Mouse (Mus musculus): Measurements from ENCODE around the gene Zbtb2. TPM values are rescaled to one million over a fixed set of nuclear protein-coding genes. Genes with fewer than 3 reads are reported as not detected.

Zbtb2 gene
- polyA plus RNA-seq, 2 experiments: 3.0 to 3.1 TPM

GRCm38 (mm10) chr10:4332228-4332979 lies 55.5 kb downstream of the Zbtb2 start:
- peaks cover 0 to 12% of the 10 kb centered on the region in 2 experiments; a peak in 2 of 4 replicates for H3K4me1 ChIP-seq (replicated peaks; ENCODE audit: control insufficient read depth in 2 of 2, insufficient read depth in 2 of 2, low read length in 1 of 2)
- no peak overlapping the region for H3K27ac ChIP-seq
- ATAC-seq (ENCODE audit: insufficient read depth): no peak
- no peak for TF ChIP-seq EP300 (IDR thresholded peaks at IDR 0.05; ENCODE audit: low read depth)
- no peak for TF ChIP-seq CTCF (IDR thresholded peaks at IDR 0.05; ENCODE audit: low read depth)
- H3K27me3 ChIP-seq (ENCODE audit: control insufficient read depth, insufficient read depth, low read length): no peaks in the 10 kb centered on the region
- no peak overlapping the region for H3K4me2 ChIP-seq (ENCODE audit: low read depth)
- H3K4me3 ChIP-seq (ENCODE audit: insufficient read depth in 1 of 2, low read depth in 2 of 2, low read length in 2 of 2): no peak overlapping the region
- H3K36me3 ChIP-seq (replicated peaks; ENCODE audit: control insufficient read depth, insufficient read depth, low read depth): no peaks in the 10 kb centered on the region
- no peak for DNase-seq (ENCODE audit: low read depth in 3 of 3, low spot score in 3 of 3)
- 58% methylated on average over 7 of the region's 7 CpGs for WGBS (ENCODE audit: insufficient replicate concordance)
- no peaks in the 10 kb centered on the region for H3K9me3 ChIP-seq (ENCODE audit: control insufficient read depth, low read length)
- H3K9ac ChIP-seq (replicated peaks): no peak overlapping the region

DNA sequence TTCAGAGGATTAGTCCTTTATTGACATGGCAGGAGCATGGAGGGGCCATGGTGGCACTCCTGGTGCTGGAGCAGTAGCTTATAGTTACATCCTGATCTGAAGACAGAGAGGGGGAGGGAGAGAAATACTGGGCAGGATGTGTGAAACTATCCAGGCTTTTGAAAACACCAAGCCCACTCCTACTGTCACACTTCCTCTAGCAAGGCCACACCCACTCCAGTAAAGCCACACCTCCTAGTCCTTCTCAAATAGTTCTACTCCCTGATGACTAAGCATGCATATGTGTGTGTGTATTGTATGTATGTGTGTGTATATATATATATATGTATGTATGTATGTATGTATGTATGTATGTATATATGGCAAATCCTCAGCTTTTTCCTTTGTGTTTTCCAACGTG lies 60.2 kb downstream of the Zbtb2 start:
- Histone ChIP-seq H3K9ac (replicated peaks) (no peak overlapping the region), H3K9me3 (ENCODE audit: control insufficient read depth, low read length) (no peaks in the 10 kb centered on the region), H3K27ac (no peak overlapping the region), H3K27me3 (ENCODE audit: control insufficient read depth, insufficient read depth, low read length) (no peaks in the 10 kb centered on the region), H3K36me3 (replicated peaks; ENCODE audit: control insufficient read depth, insufficient read depth, low read depth) (no peaks in the 10 kb centered on the region), H3K4me2 (ENCODE audit: low read depth) (no peak overlapping the region), H3K4me1 (replicated peaks; ENCODE audit: control insufficient read depth in 2 of 2, insufficient read depth in 2 of 2, low read length in 1 of 2) (no peaks in the 10 kb centered on the region), H3K4me3 (ENCODE audit: insufficient read depth in 1 of 2, low read depth in 2 of 2, low read length in 2 of 2) (no peak overlapping the region)
- no peak for DNase-seq (ENCODE audit: low read depth in 3 of 3, low spot score in 3 of 3)
- no peak for ATAC-seq (ENCODE audit: insufficient read depth)
- TF ChIP-seq CTCF (IDR thresholded peaks at IDR 0.05; ENCODE audit: low read depth) (no peak), EP300 (IDR thresholded peaks at IDR 0.05; ENCODE audit: low read depth) (no peak)
- 59% methylated on average over 1 of the region's 1 CpGs for WGBS (ENCODE audit: insufficient replicate concordance)

- Histone ChIP-seq H3K4me3 (ENCODE audit: insufficient read depth in 1 of 2, low read depth in 2 of 2, low read length in 2 of 2) (no peak overlapping the region), H3K27me3 (ENCODE audit: control insufficient read depth, insufficient read depth, low read length) (no peaks in the 10 kb centered on the region), H3K4me1 (replicated peaks; ENCODE audit: control insufficient read depth in 2 of 2, insufficient read depth in 2 of 2, low read length in 1 of 2) (no peaks in the 10 kb centered on the region), H3K36me3 (replicated peaks; ENCODE audit: control insufficient read depth, insufficient read depth, low read depth) (no peaks in the 10 kb centered on the region), H3K4me2 (ENCODE audit: low read depth) (no peak overlapping the region), H3K9me3 (ENCODE audit: control insufficient read depth, low read length) (no peaks in the 10 kb centered on the region), H3K9ac (replicated peaks) (no peak overlapping the region), H3K27ac (no peak overlapping the region)
- DNase-seq (ENCODE audit: low read depth in 3 of 3, low spot score in 3 of 3): no peak
- TF ChIP-seq CTCF (IDR thresholded peaks at IDR 0.05; ENCODE audit: low read depth) (no peak), EP300 (IDR thresholded peaks at IDR 0.05; ENCODE audit: low read depth) (no peak)
- ATAC-seq (ENCODE audit: insufficient read depth): no peak
- WGBS (ENCODE audit: insufficient replicate concordance): 62% methylated on average over 5 of the region's 5 CpGs
Observed at GRCm38 (mm10) chr10:4325562-4325961, 62.3 kb downstream of the Zbtb2 start.

DNA sequence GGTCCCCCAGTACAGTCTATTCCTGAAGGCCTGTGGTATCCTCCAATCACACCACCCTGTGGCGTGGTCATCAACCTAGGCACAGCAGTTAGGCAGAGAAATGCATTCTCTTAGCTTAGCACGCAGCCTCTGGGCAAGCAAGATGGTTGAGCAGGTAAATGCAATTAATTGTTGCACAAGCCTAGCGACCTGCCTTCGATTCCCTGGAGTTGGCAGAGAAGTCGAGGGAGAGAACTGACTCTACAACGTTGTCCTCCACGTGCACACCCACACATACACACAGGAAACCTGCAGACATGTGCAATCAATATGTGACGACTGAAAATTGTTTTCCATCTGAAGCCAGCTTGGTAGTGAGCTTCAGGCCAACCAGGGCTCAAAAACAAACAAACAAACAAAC lies 64.0 kb downstream of the Zbtb2 start:
- Histone ChIP-seq H3K9me3 (ENCODE audit: control insufficient read depth, low read length) (no peaks in the 10 kb centered on the region), H3K36me3 (replicated peaks; ENCODE audit: control insufficient read depth, insufficient read depth, low read depth) (no peaks in the 10 kb centered on the region), H3K4me2 (ENCODE audit: low read depth) (no peak overlapping the region), H3K4me3 (ENCODE audit: insufficient read depth in 1 of 2, low read depth in 2 of 2, low read length in 2 of 2) (no peak overlapping the region), H3K27ac (no peak overlapping the region), H3K4me1 (replicated peaks; ENCODE audit: control insufficient read depth in 2 of 2, insufficient read depth in 2 of 2, low read length in 1 of 2) (no peaks in the 10 kb centered on the region), H3K9ac (replicated peaks) (no peak overlapping the region), H3K27me3 (ENCODE audit: control insufficient read depth, insufficient read depth, low read length) (no peaks in the 10 kb centered on the region)
- ATAC-seq (ENCODE audit: insufficient read depth): no peak
- WGBS (ENCODE audit: insufficient replicate concordance): 63% methylated on average over 8 of the region's 8 CpGs
- no peak for TF ChIP-seq EP300 (IDR thresholded peaks at IDR 0.05; ENCODE audit: low read depth)
- TF ChIP-seq CTCF (IDR thresholded peaks at IDR 0.05; ENCODE audit: low read depth): no peak
- DNase-seq (ENCODE audit: low read depth in 3 of 3, low spot score in 3 of 3): no peak

Other genes starting within 250 kb of the Zbtb2 start
- gene Akap12, start 121.7 kb downstream of the Zbtb2 start, polyA plus RNA-seq (2012; rRNA removed): 1.7 and 2.5 TPM in 2 replicates
- gene Akap12, start 121.7 kb downstream of the Zbtb2 start, polyA plus RNA-seq (2014; fragmentation: Nextera tagmentation; extraction: Ambion mirVana): 2.9 and 3.2 TPM in 2 replicates
- 17.2 and 19.8 TPM in 2 replicates for gene Rmnd1, start 44.3 kb upstream of the Zbtb2 start, polyA plus RNA-seq (2012; rRNA removed)
- 18.0 and 19.3 TPM in 2 replicates for gene Rmnd1, start 44.3 kb upstream of the Zbtb2 start, polyA plus RNA-seq (2014; fragmentation: Nextera tagmentation; extraction: Ambion mirVana)
- 8.9 and 12.8 TPM in 2 replicates for gene Armt1, start 44.4 kb upstream of the Zbtb2 start, polyA plus RNA-seq (2012; rRNA removed)
- 14.1 and 16.1 TPM in 2 replicates for gene Armt1, start 44.4 kb upstream of the Zbtb2 start, polyA plus RNA-seq (2014; fragmentation: Nextera tagmentation; extraction: Ambion mirVana)
- gene Ccdc170, start 94.4 kb upstream of the Zbtb2 start, polyA plus RNA-seq (2012; rRNA removed): not detected in 2 replicates
- gene Ccdc170, start 94.4 kb upstream of the Zbtb2 start, polyA plus RNA-seq (2014; fragmentation: Nextera tagmentation; extraction: Ambion mirVana): not detected in 2 replicates
- gene Esr1, start 223.5 kb upstream of the Zbtb2 start, polyA plus RNA-seq (2012; rRNA removed): 0.06 and 0.08 TPM in 2 replicates
- gene Esr1, start 223.5 kb upstream of the Zbtb2 start, polyA plus RNA-seq (2014; fragmentation: Nextera tagmentation; extraction: Ambion mirVana): 0.13 and 0.29 TPM in 2 replicates